Mouse (Mus musculus) erythroblast, embryonic 14.5 days (primary cell): Measurements from ENCODE around the gene Traf4. TPM values are rescaled to one million over a fixed set of nuclear protein-coding genes. Genes with fewer than 3 reads are reported as not detected.

Experiments
- H3K27me3 ChIP-seq: 2 replicates; pipeline ENCODE4 v1.6.1; 2012; ENCODE audit warnings: inconsistent platforms; ENCODE audit not compliant: control insufficient read depth
- H3K36me3 ChIP-seq: 2 replicates; pipeline ENCODE4 v1.6.1; 2012; ENCODE audit warnings: mild to moderate bottlenecking, inconsistent platforms; ENCODE audit not compliant: control insufficient read depth
- H3K4me1 ChIP-seq: 2 replicates; pipeline ENCODE4 v1.6.1; 2012; ENCODE audit warnings: inconsistent platforms; ENCODE audit not compliant: control insufficient read depth
- H3K4me3 ChIP-seq: replicated peaks from 2 replicates; pipeline ENCODE3; 2012; ENCODE audit warnings: moderate library complexity, mild to moderate bottlenecking, inconsistent platforms
- H3K9me3 ChIP-seq: 2 replicates; pipeline ENCODE4 v1.6.1; 2012; ENCODE audit warnings: low read length, inconsistent platforms, mixed read lengths; ENCODE audit not compliant: control insufficient read depth
- GATA1 ChIP-seq: IDR thresholded peaks from 2 replicates; pipeline ENCODE4 v1.6.1; 2012; ENCODE audit warnings: low read length, inconsistent platforms, mixed read lengths
- TAL1 ChIP-seq: IDR thresholded peaks from 3 replicates; pipeline ENCODE4 v1.6.1; 2012; ENCODE audit warnings: low read length, inconsistent platforms, mixed read lengths
- polyA plus RNA-seq: library from polyadenylated mRNA; stranded (reverse); fragments of >175 nt; gene quantifications from 2 replicates; pipeline ENCODE4 v1.2.3, GENCODE M21; 2012

Gene Traf4
- polyA plus RNA-seq, 1 experiment, result 7.2 TPM

DNA sequence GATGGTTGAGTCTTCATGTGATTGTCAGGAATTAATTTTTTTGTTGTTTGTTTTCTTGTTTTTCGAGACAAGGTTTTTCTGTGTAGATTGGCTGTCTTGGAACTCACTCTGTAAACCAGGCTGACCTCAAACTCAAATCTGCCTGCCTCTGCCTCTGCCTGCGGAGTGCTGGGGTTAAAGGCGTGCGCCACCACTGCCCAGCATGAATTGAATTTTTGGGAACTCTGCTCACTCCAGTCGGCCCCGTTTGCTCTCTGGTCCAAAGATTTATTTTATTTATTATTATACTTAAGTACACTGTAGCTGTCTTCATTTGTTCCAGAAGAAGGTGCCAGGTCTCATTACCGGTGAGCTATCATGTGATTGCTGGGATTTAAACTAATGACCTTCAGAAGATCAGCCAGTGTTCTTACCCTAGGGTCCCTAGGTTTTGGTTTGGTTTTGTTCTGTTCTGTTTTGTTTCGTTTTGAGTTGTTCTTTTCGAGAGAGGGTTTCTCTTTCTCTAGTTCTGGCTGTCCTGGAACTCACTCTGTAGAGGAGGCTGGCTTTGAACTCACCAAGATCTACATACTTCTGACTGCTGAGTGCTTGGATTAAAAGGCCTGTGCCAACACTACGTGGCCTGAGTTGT, 18.6 kb upstream of the Traf4 start:
- peaks cover 34% of the 10 kb centered on the region for H3K27me3 ChIP-seq
- H3K36me3 ChIP-seq, result peaks cover 37% of the 10 kb centered on the region
- H3K4me1 ChIP-seq, result peaks cover 58% of the 10 kb centered on the region
- peaks cover 10% of the 10 kb centered on the region; the same call in 1 of the 2 replicates for H3K9me3 ChIP-seq
- TF ChIP-seq GATA1, result no peak
- no peak for TF ChIP-seq TAL1
- H3K4me3 ChIP-seq, result peak overlapping the region; percentile 88

DNA sequence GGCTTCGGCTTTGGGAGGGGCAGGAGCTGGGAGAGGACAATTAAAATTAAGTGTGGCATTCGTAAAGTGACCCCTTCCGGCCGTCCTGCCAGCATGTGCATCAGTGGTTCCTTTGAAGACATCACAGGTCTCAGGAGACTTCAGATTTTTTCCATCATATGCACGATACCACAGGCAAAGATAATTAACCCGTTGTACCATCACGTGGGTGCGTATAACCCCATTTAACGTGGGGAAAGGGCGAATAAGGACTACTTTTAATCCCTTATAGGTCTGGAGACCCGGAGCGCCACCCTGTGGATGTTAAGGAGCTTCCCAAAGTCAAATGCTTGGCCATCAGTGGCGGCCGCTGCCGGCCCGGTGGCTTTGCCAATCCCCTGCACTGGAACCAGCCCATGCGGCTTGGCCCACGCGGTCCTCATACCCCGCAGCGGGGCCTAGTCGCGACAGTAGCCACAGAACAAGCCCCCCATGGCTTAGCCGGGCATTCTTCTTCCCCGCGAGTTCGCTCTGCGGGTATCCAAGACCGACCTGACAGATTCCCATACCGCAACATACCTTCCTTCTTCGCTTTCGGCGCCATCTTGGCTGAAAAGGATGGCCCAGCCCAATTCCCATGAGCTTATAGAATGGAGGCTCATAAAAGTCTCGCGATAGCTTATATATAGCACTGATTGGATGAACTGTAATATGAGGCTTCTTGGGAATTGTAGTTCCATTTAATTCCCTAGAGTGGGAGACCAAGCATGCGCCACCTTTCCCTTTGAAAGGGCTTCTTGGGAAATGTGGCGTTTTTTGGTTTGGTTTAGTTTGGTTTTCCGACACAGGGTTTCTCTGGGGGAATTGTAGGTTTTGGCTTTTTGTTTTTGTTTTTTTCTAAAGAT, 17.8 kb upstream of the Traf4 start, which contains the start of gene Rpl23a:
Gene Rpl23a (minus strand): TSS at position 624 of the 884 bp plus-strand sequence.
- Histone ChIP-seq H3K9me3 (peaks cover 2% of the 10 kb centered on the region; the same call in 1 of the 2 replicates), H3K4me1 (peaks cover 56% of the 10 kb centered on the region), H3K4me3 (peak within 1 kb of the TSS; percentile 88), H3K36me3 (peaks cover 41% of the 10 kb centered on the region), H3K27me3 (peaks cover 26% of the 10 kb centered on the region)
- TF ChIP-seq GATA1, result no peak
- TF ChIP-seq TAL1, result no peak

DNA sequence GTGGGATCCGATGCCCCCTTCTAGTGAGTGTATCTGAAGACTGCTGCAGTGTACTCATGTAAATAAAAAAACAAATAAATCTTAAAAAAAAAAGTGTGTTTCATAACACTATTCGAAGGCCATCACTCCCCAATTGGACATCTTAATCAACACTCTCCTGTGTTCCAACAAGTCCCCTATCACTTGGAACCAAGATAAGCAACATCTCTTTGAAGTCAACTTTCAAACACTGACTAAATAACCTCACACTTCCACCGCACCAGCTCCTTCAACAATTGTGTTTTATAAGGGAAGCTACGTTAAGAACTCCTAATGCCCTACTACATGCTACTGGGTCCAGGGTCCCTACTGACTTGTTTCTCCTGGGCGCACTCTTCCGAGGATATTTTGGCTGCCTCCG, 17.1 kb upstream of the Traf4 start:
- TF ChIP-seq TAL1 (no peak), GATA1 (no peak)
- peaks cover 19% of the 10 kb centered on the region for H3K27me3 ChIP-seq
- peaks cover 63% of the 10 kb centered on the region for H3K4me1 ChIP-seq
- H3K9me3 ChIP-seq, result no peaks in the 10 kb centered on the region
- H3K4me3 ChIP-seq, result peak overlapping the region; percentile 88
- H3K36me3 ChIP-seq, result peaks cover 41% of the 10 kb centered on the region

DNA sequence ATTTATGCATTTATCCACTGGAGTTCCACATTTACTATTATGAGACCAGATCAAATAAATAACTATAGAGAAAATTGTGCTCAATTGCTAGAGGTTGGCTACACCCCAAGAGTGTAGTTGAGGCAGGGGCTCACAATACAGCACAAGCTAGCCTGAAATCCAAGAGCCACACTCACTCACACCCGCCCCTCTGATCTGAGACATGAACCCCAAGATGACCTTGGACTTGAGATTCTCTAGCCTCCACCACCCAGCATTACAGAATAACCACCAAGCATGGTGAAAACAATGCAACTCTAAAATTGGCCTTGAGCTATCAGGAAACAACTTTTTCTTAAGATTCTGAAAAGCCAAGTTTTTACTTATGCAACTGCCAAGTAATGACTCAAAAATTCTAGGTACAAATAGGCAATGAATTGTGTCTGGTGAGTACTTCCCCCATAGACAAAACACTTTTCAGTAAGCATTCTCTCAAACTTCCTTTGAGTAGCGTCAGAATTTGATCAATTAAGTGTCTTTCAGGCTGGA, 16.5 kb upstream of the Traf4 start:
- H3K27me3 ChIP-seq, result peaks cover 13% of the 10 kb centered on the region
- no peaks in the 10 kb centered on the region for H3K9me3 ChIP-seq
- TF ChIP-seq GATA1 (no peak), TAL1 (no peak)
- H3K4me1 ChIP-seq, result peaks cover 66% of the 10 kb centered on the region
- H3K36me3 ChIP-seq, result peaks cover 41% of the 10 kb centered on the region
- peak overlapping the region; percentile 88 for H3K4me3 ChIP-seq

DNA sequence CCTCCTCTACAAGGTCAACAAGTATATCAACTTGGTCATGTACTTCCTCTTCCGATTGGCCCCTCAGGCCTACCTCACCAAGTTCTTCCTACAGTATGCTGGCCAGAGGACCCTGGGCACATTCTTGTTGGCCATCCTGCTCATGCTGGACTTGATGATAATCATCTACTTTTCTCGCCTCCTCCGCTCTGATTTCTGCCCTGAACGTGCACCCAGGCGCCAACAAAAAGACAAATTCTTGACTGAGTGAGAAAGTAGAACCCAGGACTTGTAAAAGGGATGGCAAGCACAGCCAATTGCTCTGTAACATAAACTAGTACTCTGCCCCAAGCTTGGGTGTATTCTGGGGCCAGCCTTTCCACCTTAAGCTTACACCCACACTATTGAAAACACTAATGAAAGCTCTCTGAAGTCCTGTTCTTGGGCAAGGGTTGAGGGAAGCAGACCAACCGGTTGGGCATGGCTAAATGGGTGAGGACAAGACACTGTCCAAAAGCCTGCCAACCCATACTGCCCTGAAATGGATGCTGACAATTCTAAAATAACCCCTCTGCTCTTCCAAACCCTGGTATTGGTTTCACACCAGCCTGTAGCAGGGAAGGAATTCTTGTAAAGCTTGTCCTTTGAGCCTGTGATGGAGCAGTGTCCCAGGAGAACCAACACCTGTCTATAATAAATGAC, 14.8 kb upstream of the Traf4 start:
- peaks cover 74% of the 10 kb centered on the region for H3K4me1 ChIP-seq
- H3K4me3 ChIP-seq, result peak overlapping the region; percentile 88
- no peaks in the 10 kb centered on the region for H3K9me3 ChIP-seq
- H3K36me3 ChIP-seq, result peaks cover 41% of the 10 kb centered on the region
- no peaks in the 10 kb centered on the region for H3K27me3 ChIP-seq
- TF ChIP-seq TAL1 (no peak), GATA1 (no peak)

DNA sequence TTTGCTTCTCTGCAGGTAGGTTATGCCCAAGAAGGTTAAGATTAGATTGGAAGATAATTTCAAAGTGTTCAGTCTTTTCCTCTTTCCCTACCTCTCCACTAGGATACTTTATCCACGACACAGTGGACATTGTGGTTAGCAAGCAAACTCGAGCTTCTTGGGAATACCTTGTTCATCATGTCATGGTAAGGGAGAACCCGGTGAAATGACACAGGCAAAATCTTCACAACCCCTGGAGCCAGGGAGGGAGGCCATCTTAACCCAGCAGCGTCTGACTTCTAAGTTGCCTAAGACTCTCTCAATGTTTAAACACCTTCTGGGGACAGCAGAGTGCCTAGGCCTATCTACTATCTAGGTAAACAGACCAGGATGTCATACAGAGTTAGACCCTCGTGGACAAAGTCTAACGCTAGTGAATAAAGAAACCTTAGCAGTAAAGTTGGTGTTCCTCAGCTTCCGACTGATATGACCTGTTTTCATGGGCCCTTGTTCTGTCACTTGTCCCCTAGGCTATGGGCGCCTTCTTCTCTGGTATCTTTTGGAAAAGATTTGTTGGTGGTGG, 14.1 kb upstream of the Traf4 start:
- peaks cover 78% of the 10 kb centered on the region for H3K4me1 ChIP-seq
- peaks cover 41% of the 10 kb centered on the region for H3K36me3 ChIP-seq
- no peaks in the 10 kb centered on the region for H3K9me3 ChIP-seq
- TF ChIP-seq GATA1 (peak; percentile 68), TAL1 (no peak)
- H3K27me3 ChIP-seq, result no peaks in the 10 kb centered on the region
- H3K4me3 ChIP-seq, result peak overlapping the region; percentile 88

DNA sequence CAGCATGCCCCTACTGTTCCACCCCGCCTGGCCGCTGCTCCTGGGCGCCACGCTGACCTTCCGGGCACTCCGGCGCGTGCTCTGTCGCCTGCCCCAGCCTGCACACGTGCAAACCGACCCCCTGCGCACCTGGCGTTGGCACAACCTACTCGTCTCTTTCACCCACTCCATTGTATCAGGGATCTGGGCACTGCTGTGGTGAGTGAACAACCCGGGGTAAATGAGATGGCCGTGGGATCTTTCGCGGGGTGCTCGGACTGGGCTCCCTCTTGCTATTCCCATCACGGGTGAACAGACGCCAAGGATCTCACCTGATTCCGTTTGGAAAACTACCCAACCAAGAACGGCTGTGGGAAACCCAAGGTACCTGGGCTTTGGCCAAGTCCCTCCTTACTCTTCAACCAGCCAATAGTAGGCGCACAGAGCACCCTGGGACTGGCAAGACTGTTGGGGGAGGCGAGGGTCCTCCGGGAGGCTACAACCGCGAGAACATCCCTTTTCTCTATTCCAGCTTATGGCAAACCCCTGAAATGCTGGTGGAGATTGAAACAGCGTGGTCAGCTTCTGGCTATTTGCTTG, 13.6 kb upstream of the Traf4 start:
- no peaks in the 10 kb centered on the region for H3K27me3 ChIP-seq
- no peaks in the 10 kb centered on the region for H3K9me3 ChIP-seq
- peak overlapping the region; percentile 88 for H3K4me3 ChIP-seq
- no peak for TF ChIP-seq TAL1
- TF ChIP-seq GATA1, result no peak
- peaks cover 80% of the 10 kb centered on the region for H3K4me1 ChIP-seq
- H3K36me3 ChIP-seq, result peaks cover 41% of the 10 kb centered on the region

DNA sequence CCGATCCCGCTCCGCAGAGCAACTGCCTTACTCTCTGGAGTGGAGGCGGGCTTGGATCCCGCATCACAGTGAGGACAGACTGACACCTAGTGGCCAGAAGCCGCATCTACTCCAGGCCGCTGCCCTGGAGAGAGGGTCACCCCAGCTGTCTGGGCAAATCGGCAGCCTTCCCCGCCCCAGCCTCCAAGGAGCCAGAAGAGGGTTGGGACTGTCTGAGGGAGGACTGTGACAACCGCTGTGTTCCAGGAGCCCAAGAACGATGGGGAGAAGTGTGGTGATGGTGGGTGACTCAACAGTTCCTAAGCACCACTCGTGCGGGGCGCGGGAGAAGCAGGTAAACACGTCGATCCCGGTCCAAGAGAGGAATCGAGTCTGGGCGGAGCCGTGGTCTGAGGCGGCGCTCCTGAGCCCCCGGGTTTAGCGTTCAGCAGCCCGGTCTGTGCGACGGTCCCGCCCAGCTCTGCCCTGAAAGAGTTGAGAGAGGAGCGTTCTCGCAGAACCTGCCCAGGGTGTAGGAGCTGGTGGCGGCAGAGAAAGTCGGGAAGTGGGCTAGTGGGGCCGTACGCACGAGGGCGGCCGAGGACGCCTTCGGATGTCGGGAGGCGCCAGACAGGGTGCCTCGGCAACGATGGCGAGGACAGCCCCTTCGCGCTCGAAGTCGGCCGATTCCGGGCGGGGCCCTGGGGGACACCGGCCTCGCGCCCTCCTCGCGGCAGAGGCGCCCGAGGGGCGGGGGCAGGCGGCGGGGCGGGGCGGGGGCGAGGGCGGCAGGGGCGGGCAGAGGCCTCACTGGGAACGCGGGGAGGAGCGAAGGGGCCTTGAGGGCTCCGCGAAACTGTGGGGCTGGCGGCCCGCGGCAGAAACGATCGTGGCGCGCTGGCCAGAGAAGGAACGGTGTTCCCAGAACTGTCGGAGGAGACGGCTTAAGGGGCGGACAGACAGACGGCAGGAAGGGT, 12.8 kb upstream of the Traf4 start:
- Histone ChIP-seq H3K4me1 (peaks cover 76% of the 10 kb centered on the region), H3K36me3 (peaks cover 41% of the 10 kb centered on the region), H3K9me3 (no peaks in the 10 kb centered on the region), H3K27me3 (no peaks in the 10 kb centered on the region), H3K4me3 (peak overlapping the region; percentile 88)
- TF ChIP-seq TAL1 (no peak), GATA1 (no peak)
